Mouse (Mus musculus) erythroblast, adult 5-6 weeks (primary cell): Measurements from ENCODE around the gene Mdm1. TPM values are rescaled to one million over a fixed set of nuclear protein-coding genes. Genes with fewer than 3 reads are reported as not detected.
"Not testable (repeated sequence)": the region's sequence is repeated elsewhere in the genome, so short reads cannot be mapped to it uniquely, and the experiment has no call there.

Experiments
- ATAC-seq: replicated peaks from 2 replicates; pipeline ENCODE4 v1.8.0; 2016; ENCODE audit warnings: moderate number of reproducible peaks, mild to moderate bottlenecking, moderate TSS enrichment, inconsistent platforms; ENCODE audit not compliant: poor library complexity, low FRiP score, severe bottlenecking
- total RNA-seq, 2 experiments: library from RNA; stranded (forward) in 1 of 2; stranded (reverse) in 1 of 2; fragments of 150-400 nt in 1 of 2; fragments of 200-764, 138-1000 nt in 1 of 2; gene quantifications; 2 replicates each; pipeline versions ENCODE4 v1.2.3 to v1.2.4; 2015 to 2017; ENCODE audit warnings: low replicate concordance in 2 of 2

Gene Mdm1
- total RNA-seq, 2 experiments from 2014 or later, result 7.3 to 14.8 TPM

DNA sequence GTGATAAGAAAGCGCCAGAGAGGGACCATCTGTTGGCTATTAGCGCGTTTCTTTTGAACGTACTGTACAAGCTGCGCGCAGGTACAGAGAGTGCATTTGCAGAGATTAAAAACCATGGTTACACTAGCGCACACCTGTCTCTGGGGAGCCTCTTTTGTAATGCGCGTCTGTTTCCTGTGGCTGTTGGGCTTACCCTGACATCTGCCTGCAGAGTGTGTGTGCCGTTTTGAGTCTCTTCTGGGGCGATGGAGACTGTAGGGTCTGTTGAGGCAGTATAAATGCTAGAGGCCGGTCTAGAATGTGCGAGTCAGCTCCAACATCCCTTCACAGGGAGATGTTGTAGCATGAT is 19.7 kb upstream of the Mdm1 start:
- no peak for ATAC-seq

DNA sequence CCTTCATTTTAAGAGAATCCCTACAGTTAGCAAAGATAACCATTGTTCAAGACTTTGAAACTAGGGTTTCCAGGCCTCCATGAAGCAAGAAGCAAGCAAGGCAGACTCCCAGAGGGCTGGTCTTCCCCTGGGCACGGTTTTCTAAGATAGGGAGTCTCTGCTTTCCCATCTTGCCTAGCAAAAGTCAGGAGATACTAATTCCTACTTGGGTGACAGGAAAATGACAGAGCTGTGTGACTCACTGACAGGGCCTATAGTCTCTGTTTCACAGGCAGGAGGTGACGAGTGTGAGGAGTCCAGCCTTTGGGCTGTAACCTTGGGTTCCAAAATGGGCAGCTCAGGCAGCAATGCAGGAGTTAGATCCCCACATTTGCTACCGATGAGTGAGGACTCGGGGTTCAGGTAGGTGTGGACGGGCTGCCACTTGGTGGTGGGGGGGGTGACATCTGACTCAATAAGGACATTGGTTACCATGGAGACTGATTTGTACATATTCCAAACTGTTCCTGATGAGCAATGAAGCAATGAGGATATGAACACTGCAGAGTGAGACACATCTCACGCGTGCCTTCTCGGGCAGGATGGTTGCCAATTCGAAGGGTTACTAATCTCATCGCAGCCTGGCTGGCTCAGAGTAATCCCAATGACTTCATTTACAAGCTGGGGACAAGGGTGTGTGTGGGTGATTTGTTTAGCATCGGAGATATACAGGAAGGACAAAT is 19.0 kb upstream of the Mdm1 start:
- ATAC-seq, result no peak

- ATAC-seq, result no peak
Measured at GRCm38 (mm10) chr10:118125236-118125635, 16.4 kb upstream of the Mdm1 start.

GRCm38 (mm10) chr10:118125776-118126445 is 15.7 kb upstream of the Mdm1 start:
- no peak for ATAC-seq

GRCm38 (mm10) chr10:118129001-118129682 is 12.5 kb upstream of the Mdm1 start:
- no peak for ATAC-seq

DNA sequence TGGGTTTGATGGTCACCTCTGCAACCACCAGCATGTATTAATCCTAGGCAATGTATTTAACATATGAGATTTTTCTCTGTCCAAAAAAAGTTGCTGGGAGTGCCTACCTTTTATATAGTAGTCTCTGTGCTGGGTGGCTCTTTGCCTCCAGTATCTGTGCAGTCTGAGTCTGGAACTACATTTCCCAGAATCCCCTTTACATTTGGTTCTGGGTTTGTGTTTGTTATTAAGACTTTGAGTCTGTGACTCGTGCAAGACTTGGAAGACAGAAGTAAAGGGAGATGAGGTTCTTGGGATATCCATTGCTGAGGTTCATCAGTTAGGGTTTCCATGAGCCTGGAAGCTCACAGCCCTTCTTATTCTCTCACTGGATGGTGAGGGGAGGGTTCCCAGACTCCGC is 11.6 kb upstream of the Mdm1 start:
- no peak for ATAC-seq

GRCm38 (mm10) chr10:118132993-118133392 is 8.6 kb upstream of the Mdm1 start:
- ATAC-seq, result no peak

DNA sequence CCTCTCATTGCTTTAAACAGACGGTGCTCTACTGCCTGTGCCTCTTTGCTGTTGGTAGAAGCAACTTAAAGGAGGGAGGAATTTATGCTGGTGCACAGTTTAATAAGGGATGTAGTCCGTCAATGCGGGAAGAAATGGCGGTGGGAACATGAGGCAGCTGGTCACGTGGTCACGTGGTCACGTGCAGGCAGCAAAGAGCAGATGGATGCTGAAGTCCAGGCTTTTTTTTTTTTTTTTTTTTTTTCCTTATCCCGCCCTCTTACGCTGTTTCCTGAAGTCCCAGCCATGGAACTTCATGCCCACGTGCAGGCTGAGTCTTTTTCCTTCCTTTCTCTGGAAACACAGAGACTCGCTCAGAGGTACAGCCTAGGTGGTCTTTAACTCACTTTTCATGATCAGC is 3.1 kb upstream of the Mdm1 start:
- no peak for ATAC-seq

DNA sequence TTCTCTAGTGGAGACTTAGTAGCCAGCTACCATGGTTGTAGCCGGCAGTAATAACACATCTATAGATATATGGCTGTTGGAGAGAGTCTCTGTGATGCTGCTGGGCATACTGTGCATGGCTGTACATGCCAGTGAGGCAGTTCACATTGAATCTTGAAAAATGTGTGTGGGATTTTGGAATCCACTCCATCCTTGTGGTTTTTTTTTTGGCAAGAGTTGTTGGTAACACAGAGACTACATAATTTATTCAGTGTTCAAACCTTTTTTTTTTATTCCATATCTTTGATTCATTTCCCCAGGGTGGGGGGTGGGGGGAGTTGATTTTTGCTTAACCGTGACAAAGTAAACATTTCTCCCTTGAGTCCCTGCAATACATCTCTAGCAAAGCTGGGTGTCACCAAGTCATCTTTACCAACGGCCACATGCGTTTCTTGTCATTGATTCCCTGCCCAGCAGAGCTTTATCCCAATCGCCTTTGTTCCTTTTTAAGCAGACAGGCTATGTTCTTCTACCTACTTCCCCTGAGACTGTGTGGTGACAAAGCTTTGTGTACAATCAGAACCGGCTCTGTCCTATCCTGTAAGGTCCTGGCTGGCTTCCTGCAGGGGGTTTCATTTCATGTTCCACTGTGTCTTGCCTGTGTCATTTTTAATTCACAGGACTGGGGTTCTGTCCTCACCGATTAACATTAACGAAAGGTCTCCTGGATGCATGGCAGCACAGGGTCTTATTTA is 1.6 kb upstream of the Mdm1 start:
- no peak for ATAC-seq

DNA sequence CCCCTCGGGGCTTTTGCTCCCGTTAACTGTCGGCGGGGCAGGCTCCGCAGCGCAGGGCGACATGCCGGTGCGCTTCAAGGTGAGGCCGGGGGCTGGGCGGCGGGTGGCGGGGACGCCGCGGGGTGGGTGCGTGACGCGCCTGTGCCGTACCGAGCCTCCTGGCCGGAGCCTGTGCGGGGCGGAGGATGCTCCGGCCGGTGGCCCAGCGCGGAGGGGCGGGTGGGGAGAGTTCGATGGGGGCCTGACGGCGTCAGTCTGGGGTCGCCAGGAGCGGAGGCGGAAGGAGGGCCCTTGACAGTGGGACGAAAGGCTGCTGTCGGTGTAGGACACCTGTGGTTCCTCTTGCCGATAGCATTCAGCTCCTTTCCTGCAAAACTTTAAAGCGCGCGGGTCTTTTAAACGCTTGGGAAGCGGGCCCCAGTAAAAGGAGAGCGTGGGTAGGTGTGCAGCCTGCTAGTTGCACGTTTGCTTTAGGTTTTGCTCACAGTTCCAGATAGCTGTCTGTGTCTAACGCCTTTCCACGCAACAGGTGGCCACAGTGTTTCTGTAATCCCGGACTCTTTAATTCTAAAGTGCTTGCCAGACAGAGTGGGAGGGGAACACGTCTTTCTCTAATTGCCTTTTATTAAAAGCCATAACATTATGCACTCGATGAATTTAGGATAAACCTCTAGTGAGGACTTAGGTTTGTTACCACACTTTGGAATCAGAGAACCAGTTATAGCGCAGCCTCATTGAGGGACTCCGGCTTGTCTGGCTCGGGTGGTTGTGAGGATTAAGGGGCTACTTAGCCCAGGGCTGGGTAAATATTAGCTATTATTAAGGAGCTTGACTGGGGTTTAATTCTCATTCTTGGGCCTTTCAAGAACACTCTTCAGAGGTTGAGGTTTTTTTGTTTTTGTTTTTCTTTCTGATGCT is 532 bp downstream of the Mdm1 start:
- no peak for ATAC-seq

DNA sequence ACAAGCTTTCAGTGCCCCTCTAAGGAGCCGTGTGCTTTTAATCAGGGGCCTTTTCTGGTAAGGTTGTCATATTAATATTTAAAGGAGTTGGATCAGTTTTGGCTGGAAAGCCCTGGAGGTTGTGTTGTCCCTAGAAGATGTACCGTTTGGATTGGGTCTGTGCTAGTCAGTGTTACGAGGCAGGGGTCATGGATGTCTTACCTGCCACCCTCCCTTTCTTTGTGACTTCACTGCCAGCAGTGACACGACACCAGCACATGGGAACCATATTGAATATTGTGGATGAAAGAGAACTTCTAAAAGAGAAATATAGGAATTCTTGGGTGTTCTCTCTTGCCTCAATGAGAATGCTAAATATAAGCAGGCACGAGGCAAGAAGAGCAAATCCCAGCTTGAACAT is 7.8 kb downstream of the Mdm1 start:
- ATAC-seq, result no peak

DNA sequence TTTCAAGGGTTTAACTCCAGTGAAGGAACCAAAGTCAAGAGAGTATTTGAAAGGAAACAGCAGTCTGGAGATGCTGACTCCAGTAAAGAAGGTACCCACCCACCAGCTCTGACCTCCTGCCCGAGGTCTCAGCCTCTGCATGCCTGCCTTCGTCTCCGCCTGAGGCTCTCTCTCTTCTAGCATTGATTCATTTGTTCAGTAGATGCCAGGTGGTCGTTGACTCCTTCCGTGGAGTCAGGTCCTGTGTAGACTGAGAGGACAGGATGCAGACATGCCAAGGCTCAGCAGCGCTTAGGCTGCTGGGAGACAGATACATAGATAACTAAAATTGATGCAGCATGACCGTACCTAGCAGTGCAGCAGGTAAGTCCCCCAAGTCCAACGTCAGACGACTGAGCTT is 9.3 kb downstream of the Mdm1 start:
- no peak for ATAC-seq

DNA sequence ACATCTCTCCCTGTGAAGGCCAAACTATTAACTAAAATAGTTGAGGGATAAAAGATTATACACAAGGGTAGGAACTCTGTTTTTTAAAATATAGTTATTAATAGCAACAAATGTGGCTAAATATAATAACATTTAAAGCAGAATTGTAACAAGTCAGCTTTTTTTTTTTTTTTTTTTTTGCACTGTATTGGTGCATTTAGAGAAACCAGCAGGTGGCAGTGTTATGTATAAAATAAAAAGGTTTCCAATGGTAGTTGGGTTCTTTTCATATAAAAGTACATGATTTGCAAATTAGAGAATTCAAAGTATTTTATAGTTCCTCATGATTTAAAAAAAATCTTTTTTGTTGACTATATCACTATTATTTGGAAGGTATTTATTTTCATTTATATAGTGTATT is 14.3 kb downstream of the Mdm1 start:
- no peak for ATAC-seq

- no peak for ATAC-seq
Measured at GRCm38 (mm10) chr10:118161131-118161530, 19.5 kb downstream of the Mdm1 start.

DNA sequence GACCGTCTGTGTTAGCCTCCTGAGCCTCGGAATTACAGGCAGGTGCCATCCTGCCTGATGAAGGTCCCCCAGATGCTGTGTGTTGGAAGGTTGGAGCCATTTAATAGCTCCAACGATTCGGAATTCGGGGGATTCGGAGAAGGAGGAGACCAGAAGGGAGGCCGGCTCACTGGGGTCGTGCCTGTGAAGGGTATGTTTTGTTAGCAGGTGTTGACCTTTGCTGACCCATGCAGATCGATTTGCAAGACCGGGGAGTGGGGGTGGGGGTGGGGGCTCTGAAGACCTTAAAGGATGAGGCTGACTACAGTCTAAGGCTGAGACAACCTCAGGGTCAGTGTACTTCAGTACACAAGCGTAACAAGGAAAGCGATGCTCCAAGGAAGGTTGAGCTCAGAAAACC is 27.6 kb downstream of the Mdm1 start:
- no peak for ATAC-seq

DNA sequence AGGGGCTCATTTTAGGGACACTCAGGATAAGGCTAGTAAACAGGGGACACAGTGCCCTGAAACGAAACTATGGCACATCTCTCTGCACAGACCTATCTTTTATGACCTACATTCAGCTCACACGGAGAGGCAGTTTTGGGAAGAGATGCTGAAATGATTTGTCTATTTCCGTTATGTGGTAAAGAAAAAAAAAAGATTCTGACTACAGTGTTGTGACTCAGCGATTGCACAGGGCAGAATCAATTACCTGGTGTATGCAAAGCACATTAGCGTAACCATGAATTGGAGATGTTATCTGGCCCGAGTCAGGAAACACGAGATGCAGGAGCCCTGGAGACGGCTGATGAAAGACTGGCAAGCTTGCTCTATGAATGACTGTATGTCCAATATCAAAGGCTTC is 30.8 kb downstream of the Mdm1 start:
- no peak for ATAC-seq

- no peak for ATAC-seq
Measured at GRCm38 (mm10) chr10:118172876-118173275, 31.3 kb downstream of the Mdm1 start.

- not testable (repeated sequence) for ATAC-seq
Measured at GRCm38 (mm10) chr10:118175542-118175941, 33.9 kb downstream of the Mdm1 start.

GRCm38 (mm10) chr10:118178735-118179151 is 37.1 kb downstream of the Mdm1 start:
- no peak for ATAC-seq

GRCm38 (mm10) chr10:118179265-118179664 is 37.7 kb downstream of the Mdm1 start:
- ATAC-seq, result no peak
